In the genomic region with DNA sequence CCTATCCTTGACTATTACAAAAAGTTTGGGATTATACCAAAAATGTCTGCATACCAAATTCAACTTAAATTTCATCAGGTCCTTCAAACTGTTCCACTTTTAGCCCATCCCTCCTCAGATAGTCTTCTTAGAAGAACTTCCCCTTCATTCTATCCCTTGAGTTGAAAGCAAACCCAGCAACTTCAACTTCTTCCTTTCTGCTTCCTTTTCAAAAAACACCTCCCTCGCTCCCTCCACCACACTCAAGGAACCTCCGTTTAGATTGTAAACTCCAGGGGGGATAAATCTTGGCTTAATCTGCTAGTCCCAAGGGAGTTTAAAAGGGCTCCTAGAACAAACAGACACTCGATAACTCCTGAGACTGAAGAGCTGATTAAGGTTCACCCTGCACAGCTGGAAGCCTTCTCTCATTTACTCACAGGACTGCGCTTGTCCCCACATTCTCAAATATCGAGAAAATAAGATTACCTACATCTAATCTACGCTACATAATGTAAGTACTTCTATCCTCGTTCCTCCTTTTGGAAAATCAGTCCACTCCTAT, we compare ENCODE assay signal across 8 mouse cellular contexts. TPM values are rescaled to one million over a fixed set of nuclear protein-coding genes. Genes with fewer than 3 reads are reported as not detected.
A peak's percentile ranks its signal among the peaks of the same experiment; 100 is the strongest.
DNase-seq lines count a peak whose midpoint lies in the region; ATAC-seq and TF ChIP-seq lines count a peak whose summit lies in the region.
"Had no signal": no experiment of that assay in that cellular context is flagged by ENCODE, and none has a peak within 500 bp of the region (broad histone marks: within the 10 kb centered on the region; RNA-seq: fewer than 3 reads in every experiment).

No protein-coding gene starts in this region.

- H3K9me3 ChIP-seq in hindbrain, embryonic 14.5 days (ENCODE audit: control insufficient read depth, low read length) = no peaks in the 10 kb centered on the region
- no peaks in the 10 kb centered on the region for H3K9me3 ChIP-seq in neural tube, embryonic 15.5 days (replicated peaks)

- intact Hi-C loops in left cerebral cortex, adult 2 months (cut with DNase I) = no loop called here

- H3K4me3 ChIP-seq in left cerebral cortex, adult 2 months = peak overlapping the region; percentile 69
- H3K4me3 ChIP-seq in cortical plate, adult 2 months (ENCODE audit: insufficient read depth, low read length) = peak overlapping the region; percentile 64; the same call in 1 of the 2 replicates
- peak overlapping the region; percentile 67 for H3K4me3 ChIP-seq in hindbrain, embryonic 14.5 days (replicated peaks; ENCODE audit: low read length)
- peak overlapping the region; percentile 66 for H3K4me3 ChIP-seq in neural tube, embryonic 15.5 days (replicated peaks)

- TF ChIP-seq CTCF in left cerebral cortex, adult 2 months (IDR thresholded peaks at IDR 0.05) = no peak
- TF ChIP-seq CTCF in cortical plate, adult 2 months (IDR thresholded peaks at IDR 0.05; ENCODE audit: extremely low read depth, insufficient read depth, low read length) = no peak

- no peak overlapping the region for H3K27ac ChIP-seq in left cerebral cortex, adult 2 months
- H3K27ac ChIP-seq in cortical plate, adult 2 months (ENCODE audit: insufficient read depth, low read length) = no peak overlapping the region
- no peak overlapping the region for H3K27ac ChIP-seq in hindbrain, embryonic 14.5 days
- no peak overlapping the region for H3K27ac ChIP-seq in neural tube, embryonic 15.5 days (replicated peaks)

- no peaks in the 10 kb centered on the region for H3K27me3 ChIP-seq in hindbrain, embryonic 14.5 days (ENCODE audit: control insufficient read depth, insufficient read depth, low read length)
- no peaks in the 10 kb centered on the region for H3K27me3 ChIP-seq in neural tube, embryonic 15.5 days (replicated peaks)

- H3K9ac ChIP-seq in hindbrain, embryonic 14.5 days = no peak overlapping the region
- 0 out of 2 replicates have a peak overlapping the region, but pooled peaks have one; percentile 66 for H3K9ac ChIP-seq in neural tube, embryonic 15.5 days (replicated peaks)

- H3K36me3 ChIP-seq in hindbrain, embryonic 14.5 days (replicated peaks; ENCODE audit: control insufficient read depth, insufficient read depth) = no peaks in the 10 kb centered on the region
- no peaks in the 10 kb centered on the region for H3K36me3 ChIP-seq in neural tube, embryonic 15.5 days

- peak overlapping the region; percentile 93 for H3K4me2 ChIP-seq in hindbrain, embryonic 14.5 days (replicated peaks)
- peak overlapping the region; percentile 92 for H3K4me2 ChIP-seq in neural tube, embryonic 15.5 days

- 15% methylated on average over 7 of the region's 7 CpGs for WGBS in hindbrain, embryonic 14.5 days
- WGBS in neural tube, embryonic 15.5 days = 10% methylated on average over 7 of the region's 7 CpGs

- no peak for ATAC-seq in hindbrain, embryonic 14.5 days (ENCODE audit: low FRiP score)
- ATAC-seq in neural tube, embryonic 15.5 days (ENCODE audit: low FRiP score) = no peak

- TF ChIP-seq POLR2A in cortical plate, adult 2 months (IDR thresholded peaks at IDR 0.05; ENCODE audit: extremely low read depth, insufficient read depth, low read length) = no peak

- no peaks in the 10 kb centered on the region for H3K4me1 ChIP-seq in cortical plate, adult 2 months (ENCODE audit: control insufficient read depth, insufficient read depth, low read length)
- peaks cover 4% of the 10 kb centered on the region for H3K4me1 ChIP-seq in hindbrain, embryonic 14.5 days (replicated peaks; ENCODE audit: control insufficient read depth, insufficient read depth, low read length)
- H3K4me1 ChIP-seq in neural tube, embryonic 15.5 days = peaks cover 13% of the 10 kb centered on the region

- no peak for DNase-seq in left cerebral cortex, adult 2 months (ENCODE audit: extremely low spot score in 1 of 2, low spot score in 2 of 2)
- no peak for DNase-seq in left cerebral cortex, adult 11 months (ENCODE audit: low spot score)
- no peak for DNase-seq in hindbrain, embryonic 14.5 days (ENCODE audit: low spot score)
- DNase-seq in gastrocnemius, postnatal 10 days = no peak
- DNase-seq in adrenal gland, postnatal 14 days = no peak
- DNase-seq: cerebellum, adult 9-11 months had no signal

RNA-seq across cellular contexts. Expression of gene Slco4c1, which starts 1.1 kb away (rescaled TPM):
- total RNA-seq in left cerebral cortex, adult 2 months (2021) = 1 to 10 TPM; 1.8 to 2.2 TPM
- 2.0 TPM in 2 replicates for polyA plus RNA-seq in cortical plate, adult 2 months (2012; rRNA removed)
- polyA plus RNA-seq in hindbrain, embryonic 14.5 days (2014; fragmentation: Nextera tagmentation; extraction: Ambion mirVana) = 1.2 TPM in 2 replicates
- 1.0 and 1.2 TPM in 2 replicates for polyA plus RNA-seq in neural tube, embryonic 15.5 days (2015; fragmentation: Nextera tagmentation; extraction: Ambion mirVana)
- total RNA-seq in gastrocnemius, postnatal 10 days (2021) = under 1 TPM in 1 of 2 experiments, not detected in 1; 0.07 TPM
- 0.08 TPM in 1 of 2 replicates, not detected in the other for total RNA-seq in adrenal gland, postnatal 14 days (2021)
